Mouse (Mus musculus) kidney, postnatal 25 days (tissue): ENCODE measurements around the gene Dnah5.
A peak's percentile ranks its signal among the peaks of the same experiment; 100 is the strongest.

Source experiments
- DNase-seq, 2 experiments: peaks; one replicate each; pipeline ENCODE4 v3.0.0; 2021; ENCODE audit warnings: mixed read lengths in 2 of 2

Dnah5 gene

GRCm38 (mm10) chr15:28203111-28204075 is at the start of gene Dnah5:
Dnah5 (plus strand) TSS chr15:28203752.
- DNase-seq: no peak

DNA sequence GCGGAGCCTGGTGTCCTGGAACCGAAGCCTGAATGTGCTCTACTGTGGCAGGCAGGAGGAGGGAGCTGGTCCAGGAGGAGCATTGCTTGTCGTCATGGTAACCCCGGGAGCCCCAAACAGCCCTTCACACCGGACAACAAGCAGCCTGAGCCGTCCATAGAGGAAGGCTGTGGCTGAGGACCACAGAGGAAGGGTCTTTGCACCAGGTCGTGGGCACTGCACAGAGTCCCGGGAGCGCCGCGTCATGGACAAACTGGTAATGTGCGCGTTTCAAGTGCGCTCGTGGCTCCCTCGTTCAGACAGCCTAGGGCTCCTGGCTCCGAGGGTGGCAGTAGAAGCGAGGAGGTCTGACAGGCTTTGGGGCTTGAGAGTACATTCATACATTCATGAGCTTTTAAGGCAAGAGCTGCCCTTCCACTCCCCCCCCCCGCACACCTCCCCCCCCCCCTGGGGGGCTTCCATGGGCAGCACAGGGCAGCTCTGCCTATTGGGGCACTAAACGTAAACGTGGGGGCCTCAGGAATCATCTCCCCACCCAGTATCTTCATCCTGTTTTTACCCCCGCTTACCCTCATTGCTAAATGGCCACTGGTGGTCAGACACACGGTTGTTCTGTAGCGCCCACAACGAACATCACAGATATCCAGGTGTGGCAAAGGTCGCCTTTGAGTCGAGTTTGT is 48.6 kb upstream of the Dnah5 start:
- peak; percentile 3 to 44 for DNase-seq

GRCm38 (mm10) chr15:28158771-28159489 is 44.6 kb upstream of the Dnah5 start:
- peak; percentile 82 to 93 for DNase-seq

DNA sequence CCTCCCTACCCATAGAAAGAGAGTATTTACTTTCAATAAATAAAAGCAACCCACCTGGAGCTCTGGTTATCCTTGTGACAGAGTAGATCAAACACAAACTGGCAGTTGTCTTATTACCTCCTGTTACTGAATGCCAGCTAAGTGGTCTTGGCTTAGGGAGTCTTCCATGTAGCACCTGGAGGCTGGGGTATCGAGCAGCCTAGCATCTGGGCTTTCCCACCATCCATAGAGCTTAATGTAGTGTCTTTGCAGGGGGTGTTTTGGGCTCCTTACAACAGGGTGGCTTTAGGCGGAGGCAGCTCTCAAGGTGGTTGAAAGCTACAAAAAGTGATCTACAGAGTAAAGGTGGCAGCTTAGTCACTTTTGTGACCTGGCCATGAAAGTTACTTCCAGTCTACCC is 41.3 kb upstream of the Dnah5 start:
- no peak for DNase-seq

- DNase-seq: no peak
Observed at GRCm38 (mm10) chr15:28165234-28165633, 38.3 kb upstream of the Dnah5 start.

DNA sequence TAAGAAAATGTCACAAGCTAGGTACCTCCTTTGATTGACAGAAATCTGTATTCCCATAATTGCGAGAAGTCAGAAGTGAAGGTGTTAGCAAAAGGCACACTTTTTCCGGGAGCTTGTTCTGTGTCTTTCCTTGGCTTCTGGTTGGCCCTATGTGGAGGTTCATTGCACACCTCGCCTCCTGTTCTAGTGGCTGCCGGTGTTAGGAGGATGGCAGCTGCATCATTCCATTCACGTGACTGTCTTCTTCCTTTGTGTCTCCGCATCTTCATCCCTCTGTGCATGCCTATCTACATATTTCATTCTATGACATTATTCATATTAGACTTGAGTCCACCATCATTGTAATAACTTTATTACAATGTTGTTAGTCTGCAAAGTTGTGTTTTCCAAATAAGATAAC is 37.5 kb upstream of the Dnah5 start:
- no peak for DNase-seq

DNA sequence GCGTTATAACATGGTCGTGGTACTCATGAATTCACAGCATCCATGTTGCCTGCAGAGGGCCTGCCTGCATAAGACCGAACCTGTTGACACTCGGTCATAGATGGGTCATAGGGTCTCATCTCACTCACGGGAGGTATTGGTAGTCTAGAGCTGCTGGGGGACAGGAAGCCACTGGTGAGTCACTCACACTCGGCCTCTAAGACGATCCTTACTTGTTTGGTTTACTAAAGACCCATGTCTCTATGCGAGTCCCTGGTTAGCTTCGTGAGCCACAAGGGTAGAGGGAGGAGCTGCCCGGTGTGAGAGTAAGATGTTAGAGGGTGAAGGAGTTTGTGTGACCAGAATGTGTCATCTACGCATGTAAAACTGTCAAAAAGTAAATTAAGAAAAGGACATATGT is 24.6 kb upstream of the Dnah5 start:
- DNase-seq: no peak

DNA sequence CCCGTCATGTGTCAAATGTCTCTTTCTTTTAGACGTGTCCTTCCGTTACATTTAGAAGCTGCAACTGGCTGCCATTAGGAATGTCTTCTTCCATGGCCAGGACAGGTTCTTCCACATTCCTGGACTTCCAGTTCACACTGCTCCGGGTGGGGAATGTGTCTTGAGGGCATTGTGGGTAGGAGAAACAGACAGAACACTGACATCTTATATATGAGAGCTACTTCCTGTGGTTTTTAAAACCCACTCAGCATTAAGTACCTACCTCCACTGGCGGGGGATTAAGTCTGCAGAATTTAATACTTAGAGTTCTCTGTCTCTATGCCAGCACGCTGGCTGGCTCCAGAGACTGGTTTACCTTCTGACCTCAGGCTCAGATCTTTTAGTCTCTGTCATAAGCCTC is 24.0 kb upstream of the Dnah5 start:
- no peak for DNase-seq

DNA sequence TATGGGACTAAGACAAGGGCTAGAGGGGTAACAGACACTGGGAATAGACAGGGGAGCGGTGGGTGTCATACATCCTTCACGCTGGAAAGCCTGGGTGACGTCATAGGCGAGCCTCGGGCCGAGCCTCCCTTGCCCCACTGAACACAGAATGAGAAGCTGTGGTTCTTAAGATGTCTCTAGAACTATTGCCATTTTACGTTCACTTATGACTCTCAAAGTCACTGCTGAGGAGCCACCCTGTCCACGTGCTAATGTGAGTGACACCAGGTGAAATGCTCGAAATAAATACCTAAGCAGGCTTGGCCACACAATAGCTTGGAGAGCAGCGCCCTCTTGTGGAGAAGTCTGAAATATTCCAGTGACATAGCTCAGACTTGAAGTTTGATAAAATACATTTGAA is 21.7 kb upstream of the Dnah5 start:
- peak; percentile 73 to 86 for DNase-seq

GRCm38 (mm10) chr15:28182567-28182966 is 21.0 kb upstream of the Dnah5 start:
- DNase-seq: no peak

DNA sequence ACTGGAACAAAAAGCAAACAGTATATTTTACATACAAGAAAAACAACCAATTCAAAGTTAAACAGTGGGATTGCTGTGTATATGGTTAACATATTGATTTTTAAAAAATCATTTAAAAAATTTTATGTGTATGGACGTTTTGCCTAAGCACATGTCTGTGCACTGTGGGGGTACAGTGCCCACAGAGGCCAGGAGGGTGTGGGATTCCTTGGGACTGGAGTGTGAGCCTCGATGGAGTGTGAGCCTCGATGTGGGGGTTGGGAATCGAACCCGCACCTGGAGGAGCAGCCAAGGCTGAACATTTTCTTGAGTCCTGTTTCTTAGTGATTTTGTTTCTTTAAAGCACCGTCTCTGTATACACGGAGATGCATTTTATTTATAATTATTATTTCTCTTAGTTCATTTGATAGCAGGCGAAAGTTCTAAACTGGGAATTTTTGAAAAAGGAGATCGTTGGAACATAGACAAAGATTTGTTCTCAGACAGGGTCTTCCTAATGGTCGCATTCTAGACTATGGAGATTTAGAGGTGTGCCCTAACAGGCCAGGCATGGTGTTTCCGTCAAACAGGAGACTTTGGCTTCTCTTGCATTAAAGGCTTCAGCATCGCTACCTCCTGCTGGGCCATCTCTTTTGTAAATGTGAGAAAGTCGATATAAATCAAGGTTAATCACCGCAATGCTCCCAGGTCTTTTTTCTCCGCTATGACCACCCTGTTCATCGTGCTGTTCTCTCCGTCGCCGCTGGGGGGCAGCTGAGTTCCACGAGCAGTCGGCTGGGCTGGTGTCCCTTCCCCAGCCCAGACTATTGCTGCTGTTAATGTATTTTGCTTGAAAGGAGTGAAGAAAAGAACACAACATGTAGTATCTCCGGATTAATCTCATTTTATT is 15.8 kb upstream of the Dnah5 start:
- DNase-seq: peak; percentile 71 to 83

GRCm38 (mm10) chr15:28188361-28189011 is 15.1 kb upstream of the Dnah5 start:
- DNase-seq: no peak

GRCm38 (mm10) chr15:28189668-28190067 is 13.9 kb upstream of the Dnah5 start:
- DNase-seq: no peak

- no peak for DNase-seq
Observed at GRCm38 (mm10) chr15:28198609-28199008, 4.9 kb upstream of the Dnah5 start.

DNA sequence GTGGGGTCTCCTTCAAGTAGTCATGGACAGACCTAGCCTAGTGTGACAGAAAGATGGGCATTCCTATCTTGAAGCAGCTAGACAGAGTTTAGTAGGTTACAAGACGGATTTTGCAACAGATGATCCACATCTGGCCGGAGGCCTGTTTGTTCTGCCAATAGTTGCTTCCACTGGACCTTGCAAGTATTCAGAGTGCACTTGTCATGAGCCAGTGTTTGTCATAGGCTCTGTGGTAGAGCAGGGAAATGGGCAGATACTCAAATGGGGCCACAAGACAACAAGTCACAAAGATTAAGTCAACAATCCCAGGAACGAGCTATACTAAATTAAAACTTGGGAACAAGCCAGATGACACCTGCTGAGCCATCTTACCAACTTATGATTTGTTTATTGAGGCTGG is 1.1 kb downstream of the Dnah5 start:
- DNase-seq: no peak

DNA sequence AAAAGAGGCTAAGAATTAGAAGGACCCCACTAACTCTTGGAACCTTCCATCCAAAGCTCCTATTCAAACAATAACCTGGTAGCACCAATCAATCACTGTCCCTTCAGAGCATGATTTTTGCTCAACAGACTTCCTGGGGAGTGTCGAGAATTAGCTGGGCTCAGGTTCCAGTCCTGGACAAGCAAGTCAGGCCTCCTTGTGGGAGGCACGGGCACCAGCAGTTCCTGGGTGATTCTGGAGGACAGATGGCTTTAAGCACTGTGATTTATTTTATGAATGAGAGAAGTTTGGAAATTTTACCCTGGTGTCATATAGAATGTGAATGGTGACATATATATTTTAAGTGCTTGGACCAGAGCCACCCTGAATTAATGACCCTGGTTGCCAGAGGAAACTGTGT is 4.0 kb downstream of the Dnah5 start:
- no peak for DNase-seq

DNA sequence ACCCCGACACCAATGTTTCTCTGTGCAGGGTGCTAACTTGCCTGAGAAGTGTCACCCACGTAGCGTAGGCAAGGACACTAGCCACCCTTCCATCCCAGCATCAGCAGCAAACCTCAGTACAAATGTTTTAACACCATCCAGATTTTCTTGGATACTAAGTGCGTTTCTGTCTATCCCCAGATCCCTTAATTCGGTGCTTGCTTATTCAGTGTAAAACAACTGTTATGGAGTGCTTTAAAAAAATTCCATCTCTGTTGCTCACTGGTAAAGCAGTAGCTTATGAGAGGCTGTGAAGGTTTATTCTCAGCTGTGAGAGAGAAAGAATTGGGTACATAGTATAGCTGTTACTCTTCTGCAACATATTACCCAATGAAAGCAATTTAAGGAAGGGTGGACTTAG is 9.5 kb downstream of the Dnah5 start:
- DNase-seq: no peak

DNA sequence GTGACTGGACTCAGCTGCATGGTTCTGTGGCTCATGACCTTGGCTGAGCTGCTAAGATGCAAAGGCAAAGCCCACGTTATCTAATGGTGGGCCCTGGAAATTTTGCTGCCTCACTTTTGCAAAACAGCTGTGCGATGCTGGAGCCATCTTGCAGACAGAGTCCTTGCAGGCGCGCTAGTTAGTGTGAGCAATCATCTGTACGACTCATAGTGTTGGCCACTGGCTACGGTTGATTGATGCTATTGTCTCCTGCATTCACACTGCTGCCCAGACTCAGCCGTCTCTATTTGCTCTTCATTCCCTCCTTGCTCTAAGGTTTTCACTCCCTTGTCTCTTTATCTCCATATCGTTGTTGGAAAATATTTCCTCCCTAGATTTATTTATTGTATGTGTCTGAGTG is 12.8 kb downstream of the Dnah5 start:
- no peak for DNase-seq

DNA sequence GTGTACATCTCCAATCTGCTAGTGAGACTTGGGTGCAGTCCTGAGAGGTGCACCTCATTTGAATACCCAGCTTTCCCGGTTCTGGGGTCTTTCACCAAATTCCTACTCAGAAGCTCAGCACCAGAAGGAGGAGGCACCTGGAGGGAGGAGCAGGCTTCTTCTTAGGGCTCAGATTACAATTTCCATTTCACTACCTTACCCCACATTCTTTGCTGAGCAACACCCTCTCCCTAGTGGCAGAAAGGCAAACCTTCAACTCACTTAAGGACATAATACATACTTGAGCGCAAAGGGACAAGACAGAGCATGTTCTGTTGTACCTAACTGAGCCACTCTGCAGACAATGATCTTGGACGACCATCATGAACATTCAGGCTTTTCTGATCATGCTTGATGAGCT is 23.8 kb downstream of the Dnah5 start:
- DNase-seq: no peak

GRCm38 (mm10) chr15:28260250-28260649 is 56.7 kb downstream of the Dnah5 start:
- DNase-seq: no peak

DNA sequence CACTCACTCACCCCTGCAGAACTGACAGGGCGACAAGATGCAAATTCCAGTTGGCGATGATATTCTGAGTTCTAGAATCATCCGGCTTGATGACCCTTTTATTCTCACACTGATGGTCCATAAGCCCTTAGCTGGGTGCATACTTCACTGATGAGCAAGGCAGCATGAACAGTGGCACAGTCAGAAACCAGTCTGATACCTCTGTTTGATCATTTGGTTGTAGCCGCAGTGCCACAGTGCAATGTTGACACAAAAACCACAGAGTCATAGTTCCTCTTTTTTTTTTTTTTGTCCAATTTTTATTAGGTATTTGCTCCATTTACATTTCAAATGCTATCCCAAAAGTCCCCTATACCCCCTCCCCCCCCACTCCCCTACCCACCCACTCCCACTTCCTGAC is 95.9 kb downstream of the Dnah5 start:
- DNase-seq: no peak

DNA sequence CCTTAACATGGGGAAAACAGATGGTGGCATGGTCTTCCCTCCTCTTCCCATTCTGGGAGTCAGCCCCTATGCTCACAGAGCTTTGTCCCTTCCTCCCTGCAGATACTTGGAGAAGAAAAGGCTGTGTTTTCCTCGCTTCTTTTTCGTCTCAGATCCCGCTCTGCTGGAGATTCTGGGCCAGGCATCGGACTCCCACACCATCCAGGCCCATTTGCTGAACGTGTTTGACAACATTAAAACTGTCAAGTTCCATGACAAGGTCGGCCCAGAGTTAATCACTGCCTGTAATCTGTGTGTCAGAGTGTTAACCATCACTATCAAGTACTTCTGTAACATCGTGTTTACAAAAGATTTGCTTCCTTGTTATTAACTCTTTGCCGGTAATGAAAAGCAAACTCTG is 103.6 kb downstream of the Dnah5 start:
- no peak for DNase-seq
